Mouse (Mus musculus): ENCODE data around the gene Uvssa. TPM values are rescaled to one million over a fixed set of nuclear protein-coding genes. Genes with fewer than 3 reads are reported as not detected.

Gene Uvssa
- polyA plus RNA-seq, 1 experiment: 6.4 TPM

DNA sequence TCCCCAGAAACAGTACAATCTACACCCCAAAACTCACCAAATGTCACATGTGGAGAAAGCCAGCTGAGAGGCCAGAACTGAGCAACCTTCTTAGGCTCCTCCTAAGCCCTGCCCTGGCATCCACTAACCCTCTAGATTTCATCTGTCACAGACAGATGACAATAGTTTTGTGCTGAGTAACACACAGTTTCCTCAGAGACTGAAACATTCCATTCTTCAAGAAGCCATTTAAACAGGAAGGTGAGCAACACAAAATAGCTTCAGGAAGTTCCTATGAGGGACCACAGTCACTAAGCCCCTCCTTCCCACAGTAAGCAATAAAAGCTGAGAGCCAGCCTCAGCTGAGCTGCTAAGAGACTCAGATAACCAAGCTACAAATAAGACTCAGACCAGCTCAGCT lies 49.1 kb downstream of the Uvssa start:
- TF ChIP-seq CTCF (IDR thresholded peaks at IDR 0.05; ENCODE audit: borderline replicate concordance, insufficient read depth, low read depth, low read length) (no peak), POLR2A (IDR thresholded peaks at IDR 0.05; ENCODE audit: borderline replicate concordance, insufficient read depth, low read length) (no peak)
- Histone ChIP-seq H3K27ac (ENCODE audit: insufficient read depth, low read length) (no peak overlapping the region), H3K4me1 (ENCODE audit: control insufficient read depth, insufficient read depth, low read length) (0 out of 2 replicates have a peak, but pooled peaks cover under 1% of the 10 kb centered on the region), H3K4me3 (replicated peaks; ENCODE audit: insufficient read depth, low read depth, low read length) (no peak overlapping the region), H3K27me3 (ENCODE audit: control insufficient read depth, insufficient read depth, low read length) (peaks cover 8% of the 10 kb centered on the region; the same call in 1 of the 2 replicates)
- DNase-seq: no peak

DNA sequence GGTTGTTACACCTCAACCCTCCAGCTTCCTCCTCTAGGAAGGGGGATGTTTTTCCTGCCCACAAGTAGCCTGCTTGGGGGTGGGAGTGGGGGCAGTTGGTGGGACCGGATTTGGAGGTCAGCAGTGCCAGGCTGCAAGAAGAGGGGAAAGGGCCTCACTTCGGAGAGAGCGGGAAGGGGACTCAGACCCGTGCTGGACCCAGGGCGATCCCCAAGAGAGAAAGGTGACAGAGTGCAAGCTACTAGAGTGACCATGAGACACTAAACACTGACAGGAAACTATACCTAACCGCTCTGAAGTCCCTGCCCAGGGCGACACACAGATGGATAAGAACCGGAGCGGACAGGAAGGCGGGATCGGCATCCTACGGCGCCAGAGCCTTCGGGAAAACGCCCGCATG lies 51.8 kb downstream of the Uvssa start:
- no peak for DNase-seq
- peaks cover 15% of the 10 kb centered on the region; the same call in 1 of the 2 replicates for H3K27me3 ChIP-seq (ENCODE audit: control insufficient read depth, insufficient read depth, low read length)
- H3K4me1 ChIP-seq (ENCODE audit: control insufficient read depth, insufficient read depth, low read length): 0 out of 2 replicates have a peak, but pooled peaks cover 3% of the 10 kb centered on the region
- no peak overlapping the region for H3K4me3 ChIP-seq (replicated peaks; ENCODE audit: insufficient read depth, low read depth, low read length)
- TF ChIP-seq CTCF (IDR thresholded peaks at IDR 0.05; ENCODE audit: borderline replicate concordance, insufficient read depth, low read depth, low read length) (no peak), POLR2A (IDR thresholded peaks at IDR 0.05; ENCODE audit: borderline replicate concordance, insufficient read depth, low read length) (no peak)
- WGBS: 7% methylated on average over 16 of the region's 16 CpGs
- H3K27ac ChIP-seq (ENCODE audit: insufficient read depth, low read length): no peak overlapping the region

DNA sequence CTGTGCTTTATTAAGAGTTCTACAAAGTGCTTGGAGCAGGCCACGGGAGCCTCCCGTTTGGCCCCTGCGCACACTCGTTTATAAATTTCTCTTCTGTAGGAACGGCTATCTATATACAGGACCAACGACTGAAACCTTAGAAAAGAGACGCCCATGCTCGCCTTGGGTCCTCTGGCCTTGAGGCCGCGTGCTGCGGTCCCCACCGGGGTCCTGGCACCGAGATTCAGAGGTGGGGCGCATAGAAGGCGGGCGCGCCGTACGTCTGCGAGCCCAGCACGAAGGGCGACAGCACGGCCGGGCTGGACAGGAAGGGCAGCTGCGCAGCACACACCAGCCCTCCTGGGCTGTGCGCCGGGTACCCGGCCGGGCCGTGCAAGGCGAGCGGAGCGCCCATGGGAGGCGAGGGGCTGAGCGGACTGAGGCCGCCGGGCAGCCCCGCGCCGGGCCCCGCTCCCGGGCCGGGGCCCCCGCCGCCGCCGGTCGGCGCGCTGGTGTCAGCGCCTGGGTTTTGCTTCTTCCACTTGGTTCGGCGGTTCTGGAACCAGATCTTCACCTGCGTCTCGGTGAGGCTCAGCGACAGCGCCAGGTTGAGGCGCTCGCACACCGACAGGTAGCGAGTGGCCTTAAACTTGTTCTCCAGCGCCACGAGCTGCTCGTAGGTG lies 52.3 kb downstream of the Uvssa start:
- Histone ChIP-seq H3K4me3 (replicated peaks; ENCODE audit: insufficient read depth, low read depth, low read length) (no peak overlapping the region), H3K27ac (ENCODE audit: insufficient read depth, low read length) (no peak overlapping the region), H3K4me1 (ENCODE audit: control insufficient read depth, insufficient read depth, low read length) (0 out of 2 replicates have a peak, but pooled peaks cover 3% of the 10 kb centered on the region), H3K27me3 (ENCODE audit: control insufficient read depth, insufficient read depth, low read length) (peaks cover 15% of the 10 kb centered on the region; the same call in 1 of the 2 replicates)
- DNase-seq: peak; percentile 10 to 46
- 2% methylated on average over 64 of the region's 64 CpGs for WGBS
- TF ChIP-seq CTCF (IDR thresholded peaks at IDR 0.05; ENCODE audit: borderline replicate concordance, insufficient read depth, low read depth, low read length) (no peak), POLR2A (IDR thresholded peaks at IDR 0.05; ENCODE audit: borderline replicate concordance, insufficient read depth, low read length) (no peak)

DNA sequence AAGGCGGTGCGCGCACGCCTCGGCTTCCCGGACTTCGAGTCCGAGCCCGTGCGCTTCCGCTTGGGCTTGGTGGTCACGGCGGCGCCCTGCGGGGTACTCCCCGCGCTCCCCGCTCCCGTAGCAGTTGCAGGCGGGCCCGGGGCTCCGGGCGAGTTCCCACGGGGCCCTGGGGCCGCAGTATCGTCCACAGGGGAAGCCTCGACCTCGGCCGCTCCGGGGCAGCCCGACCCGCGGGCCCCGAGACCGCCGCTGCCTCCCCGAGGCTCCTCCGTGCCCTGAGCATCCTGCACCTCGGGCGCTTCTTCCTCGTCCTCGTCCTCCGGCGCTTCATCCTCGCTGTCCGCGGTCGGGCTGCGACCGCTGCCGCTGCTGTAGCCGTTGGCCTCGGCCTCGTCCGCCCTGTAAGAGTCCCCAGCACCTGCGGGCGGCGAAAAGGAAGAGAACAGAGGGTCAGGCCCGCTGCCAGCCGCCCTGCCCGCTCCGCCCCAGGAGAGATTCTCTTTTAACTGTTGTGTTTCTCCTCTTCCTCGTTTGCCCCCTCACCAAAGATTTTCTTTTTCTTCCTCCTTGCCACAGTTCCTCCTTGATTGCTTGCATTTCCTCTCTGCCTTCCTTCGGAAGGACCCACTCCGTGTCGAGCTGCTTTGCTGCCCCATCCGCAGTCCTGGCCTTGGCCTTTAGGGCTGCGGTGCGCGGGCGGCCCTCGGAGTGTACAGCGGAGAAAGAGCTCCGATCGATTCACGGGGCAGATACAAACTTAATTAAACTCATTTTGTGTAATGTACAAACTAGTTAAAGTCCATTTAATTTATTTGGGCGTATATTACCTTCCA lies 53.0 kb downstream of the Uvssa start:
- Histone ChIP-seq H3K27ac (ENCODE audit: insufficient read depth, low read length) (no peak overlapping the region), H3K4me1 (ENCODE audit: control insufficient read depth, insufficient read depth, low read length) (0 out of 2 replicates have a peak, but pooled peaks cover 3% of the 10 kb centered on the region), H3K4me3 (replicated peaks; ENCODE audit: insufficient read depth, low read depth, low read length) (no peak overlapping the region), H3K27me3 (ENCODE audit: control insufficient read depth, insufficient read depth, low read length) (peaks cover 15% of the 10 kb centered on the region; the same call in 1 of the 2 replicates)
- WGBS: 1% methylated on average over 77 of the region's 77 CpGs
- peak; percentile 14 to 49 for DNase-seq
- TF ChIP-seq CTCF (IDR thresholded peaks at IDR 0.05; ENCODE audit: borderline replicate concordance, insufficient read depth, low read depth, low read length): no peak
- no peak for TF ChIP-seq POLR2A (IDR thresholded peaks at IDR 0.05; ENCODE audit: borderline replicate concordance, insufficient read depth, low read length)

DNA sequence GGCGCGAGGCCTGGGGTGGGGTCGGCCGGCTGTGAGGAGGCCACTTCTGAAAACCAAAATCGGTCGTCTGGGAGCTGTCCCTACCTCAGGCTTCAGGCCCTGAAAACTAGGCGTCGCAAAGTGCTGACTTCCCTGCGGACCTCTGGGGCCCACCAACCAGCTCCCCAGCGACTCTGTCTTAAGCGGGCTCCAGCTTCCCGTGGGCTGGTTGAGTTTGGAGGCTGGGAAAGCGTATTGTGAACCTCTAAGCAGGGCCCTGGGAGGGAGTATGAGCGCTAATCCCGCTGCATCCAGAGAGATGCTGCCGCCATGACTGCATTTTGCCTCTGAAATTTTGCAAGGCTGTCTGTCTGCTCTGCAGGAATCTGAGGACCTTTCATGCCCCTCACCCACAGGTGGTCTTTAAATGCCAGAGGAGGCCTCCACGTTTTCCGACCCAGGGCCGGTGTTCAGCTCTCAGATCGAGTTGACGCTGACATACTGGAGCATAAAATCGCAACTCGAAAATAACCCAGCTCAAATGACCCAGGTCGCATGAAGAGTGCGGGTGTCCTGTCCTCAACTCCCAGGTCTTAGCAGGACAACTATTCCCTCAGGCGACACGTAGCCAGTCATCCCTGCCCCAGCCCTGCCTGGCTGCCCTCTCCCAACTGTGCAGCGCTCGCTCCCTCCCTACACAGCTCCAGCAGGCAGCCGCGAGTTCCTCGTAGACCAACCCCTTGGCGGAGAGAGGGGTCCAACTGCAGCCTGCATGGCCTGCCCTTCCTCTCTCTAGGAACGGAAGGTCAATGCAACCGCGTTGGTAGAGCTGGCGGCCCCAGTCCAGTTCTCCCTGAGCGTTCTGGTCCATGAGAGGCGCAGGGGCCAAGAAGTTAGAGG lies 53.9 kb downstream of the Uvssa start:
- DNase-seq: peak in 1 of 2 experiments; percentile 21
- TF ChIP-seq POLR2A (IDR thresholded peaks at IDR 0.05; ENCODE audit: borderline replicate concordance, insufficient read depth, low read length) (no peak), CTCF (IDR thresholded peaks at IDR 0.05; ENCODE audit: borderline replicate concordance, insufficient read depth, low read depth, low read length) (no peak)
- H3K4me1 ChIP-seq (ENCODE audit: control insufficient read depth, insufficient read depth, low read length): 0 out of 2 replicates have a peak, but pooled peaks cover 3% of the 10 kb centered on the region
- H3K27me3 ChIP-seq (ENCODE audit: control insufficient read depth, insufficient read depth, low read length): peaks cover 15% of the 10 kb centered on the region; the same call in 1 of the 2 replicates
- H3K27ac ChIP-seq (ENCODE audit: insufficient read depth, low read length): no peak overlapping the region
- WGBS: 2% methylated on average over 39 of the region's 39 CpGs
- H3K4me3 ChIP-seq (replicated peaks; ENCODE audit: insufficient read depth, low read depth, low read length): no peak overlapping the region

DNA sequence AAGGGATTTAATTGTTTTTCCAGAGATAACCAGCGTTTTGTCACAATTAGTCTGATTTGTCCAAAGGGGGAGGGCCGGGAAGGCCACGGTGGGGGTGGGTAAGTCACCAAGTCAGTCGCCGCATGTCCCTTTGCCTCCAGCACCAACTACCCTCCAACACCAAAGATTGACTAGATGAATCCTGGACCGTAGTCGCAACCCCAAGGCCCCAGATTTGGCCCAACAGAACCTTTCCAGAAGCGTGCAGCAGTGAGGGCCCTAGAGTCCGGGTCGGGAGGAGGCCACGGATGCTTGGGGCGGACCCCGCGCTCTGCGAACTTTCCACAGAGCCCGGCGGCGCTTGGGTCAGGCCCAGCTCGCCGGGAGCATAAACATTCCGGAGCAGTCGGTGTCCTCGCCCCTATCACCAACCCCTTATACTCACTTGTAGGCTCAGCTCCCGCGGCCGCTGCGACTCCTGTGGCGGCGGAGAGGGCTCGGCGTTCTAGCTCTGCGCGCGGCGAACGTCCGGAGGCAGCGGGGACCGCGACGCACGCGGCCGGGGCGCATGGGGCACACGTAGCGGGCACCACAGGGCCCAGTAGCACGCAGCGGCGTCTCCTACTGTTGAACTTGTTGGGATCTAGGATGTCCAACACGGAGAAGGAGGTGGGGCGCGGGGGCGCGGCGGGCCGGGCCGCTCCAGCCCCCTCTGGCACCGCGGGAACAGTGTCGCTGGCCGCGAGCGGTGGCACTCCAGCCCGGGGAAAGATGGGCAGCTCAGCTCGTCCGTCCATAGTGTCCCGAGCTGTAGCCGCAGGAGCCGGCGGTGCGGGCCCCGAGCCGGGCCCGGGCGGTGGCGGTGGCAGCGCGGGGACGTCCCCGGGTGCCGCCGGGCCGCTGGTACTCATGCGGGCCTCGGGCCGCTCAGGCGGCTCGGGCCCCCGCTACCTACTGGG lies 55.1 kb downstream of the Uvssa start, which contains the start of gene Nkx1-1:
TSS of gene Nkx1-1 (minus strand) at position 776 of the 938 bp plus-strand sequence.
- no peak within 1 kb of the TSS for H3K4me3 ChIP-seq (replicated peaks; ENCODE audit: insufficient read depth, low read depth, low read length)
- 0 out of 2 replicates have a peak, but pooled peaks cover 3% of the 10 kb centered on the region for H3K4me1 ChIP-seq (ENCODE audit: control insufficient read depth, insufficient read depth, low read length)
- H3K27me3 ChIP-seq (ENCODE audit: control insufficient read depth, insufficient read depth, low read length): peaks cover 15% of the 10 kb centered on the region; the same call in 1 of the 2 replicates
- H3K27ac ChIP-seq (ENCODE audit: insufficient read depth, low read length): no peak within 1 kb of the TSS
- DNase-seq: peak in 1 of 2 experiments; percentile 27
- 1% methylated on average over 90 of the region's 90 CpGs for WGBS
- TF ChIP-seq CTCF (IDR thresholded peaks at IDR 0.05; ENCODE audit: borderline replicate concordance, insufficient read depth, low read depth, low read length) (no peak), POLR2A (IDR thresholded peaks at IDR 0.05; ENCODE audit: borderline replicate concordance, insufficient read depth, low read length) (no peak)
